Mouse (Mus musculus): ENCODE data around the gene Tmem132c.

DNA sequence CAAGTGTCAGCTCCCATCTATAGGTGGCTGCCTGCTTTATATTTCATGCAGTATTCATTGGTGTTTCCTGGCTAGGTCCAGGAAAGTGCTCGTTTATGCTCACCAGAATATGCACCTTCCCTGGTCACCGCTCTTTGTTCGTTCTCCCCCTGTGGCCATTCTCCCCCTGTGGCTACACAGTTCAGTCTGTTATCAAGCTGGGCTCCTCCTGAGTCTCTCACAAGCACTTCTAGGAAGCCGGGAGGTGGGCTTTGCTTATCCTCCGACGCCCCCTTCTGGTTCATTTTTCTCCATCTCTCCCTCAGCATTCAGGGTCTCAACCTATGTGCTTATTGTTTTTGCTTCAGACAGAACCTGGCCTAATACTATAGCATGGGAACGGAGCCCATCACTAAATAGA, 6.9 kb upstream of the Tmem132c start:
- peak; percentile 30; the same call in 1 of the 2 replicates for TF ChIP-seq CTCF (conservative IDR thresholded peaks at IDR 0.05; ENCODE audit: low read length)
- TF ChIP-seq POU5F1 (IDR thresholded peaks at IDR 0.05; ENCODE audit: borderline replicate concordance, low read length), result no peak

All from E14TG2a.4 (cell line).